In genomic region chr5:148575163-148575562, GRCm38 (mm10) we compare ENCODE assay signal across 1 mouse cellular context.
TF ChIP-seq lines count a peak whose summit lies in the region.

No protein-coding gene starts in this region.

TF ChIP-seq in MEL, 35 proteins besides CTCF, POLR2A, EP300 and RAD21 (continued from another document):
- TF ChIP-seq BHLHE40 (IDR thresholded peaks at IDR 0.05; ENCODE audit: borderline replicate concordance, low read depth, low read length) (no peak), ZNF384 (IDR thresholded peaks at IDR 0.05; ENCODE audit: low read depth, low read length) (no peak)
TF ChIP-seq in MEL: peak in this region for 0.
